Mouse (Mus musculus) kidney, adult 9 months (tissue): Measurements from ENCODE around the gene Ctps.
A peak's percentile ranks its signal among the peaks of the same experiment; 100 is the strongest.
"Not testable (repeated sequence)": the region's sequence is repeated elsewhere in the genome, so short reads cannot be mapped to it uniquely, and the experiment has no call there.

Experiments
- DNase-seq: peaks from one replicate; pipeline ENCODE4 v3.0.0; 2022

Gene Ctps

GRCm38 (mm10) chr4:120569486-120570437 is at the start of gene Ctps:
TSS of gene Ctps (minus strand) at chr4:120570276.
- peak; percentile 95 for DNase-seq

- DNase-seq, result no peak
Observed at GRCm38 (mm10) chr4:120616199-120617025, 46.3 kb upstream of the Ctps start.

- peak; percentile 28 for DNase-seq
Observed at GRCm38 (mm10) chr4:120615528-120616081, 45.5 kb upstream of the Ctps start.

- no peak for DNase-seq
Observed at GRCm38 (mm10) chr4:120614644-120615043, 44.6 kb upstream of the Ctps start.

GRCm38 (mm10) chr4:120613691-120614329 is 43.7 kb upstream of the Ctps start:
- peak; percentile 22 for DNase-seq

- DNase-seq, result no peak
Observed at GRCm38 (mm10) chr4:120612304-120613080, 42.4 kb upstream of the Ctps start.

GRCm38 (mm10) chr4:120611005-120611404 is 40.9 kb upstream of the Ctps start:
- DNase-seq, result no peak

GRCm38 (mm10) chr4:120606941-120607340 is 36.9 kb upstream of the Ctps start:
- peak; percentile 23 for DNase-seq

- DNase-seq, result no peak
Observed at GRCm38 (mm10) chr4:120602669-120603068, 32.6 kb upstream of the Ctps start.

- DNase-seq, result no peak
Observed at GRCm38 (mm10) chr4:120601774-120602173, 31.7 kb upstream of the Ctps start.

- DNase-seq, result peak; percentile 72
Observed at GRCm38 (mm10) chr4:120598922-120599321, 28.8 kb upstream of the Ctps start.

GRCm38 (mm10) chr4:120596210-120596609 is 26.1 kb upstream of the Ctps start:
- DNase-seq, result not testable (repeated sequence)

- no peak for DNase-seq
Observed at GRCm38 (mm10) chr4:120590973-120591372, 20.9 kb upstream of the Ctps start.

- peak; percentile 82 for DNase-seq
Observed at GRCm38 (mm10) chr4:120589815-120590422, 19.8 kb upstream of the Ctps start.

- DNase-seq, result no peak
Observed at GRCm38 (mm10) chr4:120589070-120589469, 19.0 kb upstream of the Ctps start.

GRCm38 (mm10) chr4:120588445-120588844 is 18.4 kb upstream of the Ctps start, which contains the start of gene Gm8439:
TSS of gene Gm8439 (plus strand) at chr4:120588745.
- DNase-seq, result no peak

GRCm38 (mm10) chr4:120586986-120587385 is 16.9 kb upstream of the Ctps start:
- DNase-seq, result no peak

GRCm38 (mm10) chr4:120581711-120582110 is 11.6 kb upstream of the Ctps start:
- DNase-seq, result no peak

GRCm38 (mm10) chr4:120580894-120581293 is 10.8 kb upstream of the Ctps start:
- no peak for DNase-seq

- no peak for DNase-seq
Observed at GRCm38 (mm10) chr4:120571691-120572090, 1.6 kb upstream of the Ctps start.

- peak; percentile 52 for DNase-seq
Observed at GRCm38 (mm10) chr4:120571070-120571464, 991 bp upstream of the Ctps start.
